Mouse (Mus musculus) gonadal fat pad, adult 2 months (tissue): Measurements from ENCODE around the gene Gm21292. TPM values are rescaled to one million over a fixed set of nuclear protein-coding genes. Genes with fewer than 3 reads are reported as not detected.
"Not testable (repeated sequence)": the region's sequence is repeated elsewhere in the genome, so short reads cannot be mapped to it uniquely, and the experiment has no call there.

ENCODE experiments used
- DNase-seq: peaks from one replicate; pipeline ENCODE4 v3.0.0-alpha.2; 2012; ENCODE audit warnings: low read depth
- polyA plus RNA-seq: library from polyadenylated mRNA; depleted of rRNA; stranded (reverse); fragments of >200 nt; gene quantifications from 2 replicates; pipeline ENCODE4 v1.2.3, GENCODE M21; 2012; rRNA removed

The Gm21292 gene
- not detected in 2 replicates for polyA plus RNA-seq

DNA sequence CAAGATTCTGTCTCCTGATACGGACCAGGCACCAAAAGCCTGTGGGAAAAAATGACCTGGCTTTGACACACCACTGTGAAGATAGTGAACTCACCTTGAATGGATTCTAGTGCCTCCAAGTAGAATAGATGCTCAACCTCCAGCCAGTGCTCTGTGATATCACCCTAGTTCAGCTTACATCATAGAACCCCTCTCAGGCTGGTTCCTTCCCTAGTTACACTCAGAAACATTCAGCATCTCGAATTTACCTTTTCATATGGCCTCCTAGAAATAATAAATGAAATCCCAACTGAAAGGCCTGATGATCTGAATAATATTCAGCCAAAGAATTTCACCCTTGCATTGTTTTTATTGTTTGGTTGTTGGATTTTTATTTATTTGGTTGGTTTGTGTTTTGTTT is at the start of gene Gm21292:
Gene Gm21292, minus strand, starts transcription at position 101 of the 400 bp plus-strand sequence.
- DNase-seq, result not testable (repeated sequence)

Other genes with a start within 250 kb of the Gm21292 start
- not detected in 2 replicates for gene Gm21721, start 68.3 kb upstream of the Gm21292 start, polyA plus RNA-seq
- gene Gm21812, start 213.3 kb upstream of the Gm21292 start, polyA plus RNA-seq, result not detected in 2 replicates